Mouse (Mus musculus): Measurements from ENCODE around the gene Sarnp.
A peak's percentile ranks its signal among the peaks of the same experiment; 100 is the strongest.

Sarnp gene

GRCm38 (mm10) chr10:128916665-128917064 lies 99.5 kb downstream of the Sarnp start:
- no peak for DNase-seq (ENCODE audit: low read depth, low spot score)

GRCm38 (mm10) chr10:128917400-128917799 lies 100.3 kb downstream of the Sarnp start:
- DNase-seq (ENCODE audit: low read depth, low spot score), result no peak

- no peak for DNase-seq (ENCODE audit: low read depth, low spot score)
Measured at GRCm38 (mm10) chr10:128918246-128918645, 101.1 kb downstream of the Sarnp start.

GRCm38 (mm10) chr10:128919203-128919631 lies 102.1 kb downstream of the Sarnp start:
- DNase-seq (ENCODE audit: low read depth, low spot score), result no peak

GRCm38 (mm10) chr10:128919966-128920365 lies 102.8 kb downstream of the Sarnp start:
- no peak for DNase-seq (ENCODE audit: low read depth, low spot score)

- no peak for DNase-seq (ENCODE audit: low read depth, low spot score)
Measured at GRCm38 (mm10) chr10:128920736-128921161, 103.6 kb downstream of the Sarnp start.

GRCm38 (mm10) chr10:128921251-128921650 lies 104.1 kb downstream of the Sarnp start:
- no peak for DNase-seq (ENCODE audit: low read depth, low spot score)

- no peak for DNase-seq (ENCODE audit: low read depth, low spot score)
Measured at GRCm38 (mm10) chr10:128921883-128922821, 105.0 kb downstream of the Sarnp start.

- no peak for DNase-seq (ENCODE audit: low read depth, low spot score)
Measured at GRCm38 (mm10) chr10:128922822-128923012, 105.6 kb downstream of the Sarnp start, which contains the start of gene Rdh5. Gene Rdh5, minus strand, starts transcription at chr10:128922888.

GRCm38 (mm10) chr10:128923013-128923691 lies 106.0 kb downstream of the Sarnp start:
- DNase-seq (ENCODE audit: low read depth, low spot score), result peak; percentile 99

- DNase-seq (ENCODE audit: low read depth, low spot score), result no peak
Measured at GRCm38 (mm10) chr10:128923935-128924334, 106.8 kb downstream of the Sarnp start, which contains the start of gene Bloc1s1. Gene Bloc1s1, minus strand, starts transcription at chr10:128924035.

Measured in forelimb bud, embryonic 11.5 days (tissue).